Mouse (Mus musculus): ENCODE results near the gene Dcun1d3.

GRCm38 (mm10) chr7:119941569-119941968, 45.5 kb upstream of the Dcun1d3 start:
- TF ChIP-seq POLR2A (IDR thresholded peaks at IDR 0.05; ENCODE audit: extremely low read depth, insufficient read depth, low read length) (no peak), CTCF (IDR thresholded peaks at IDR 0.05; ENCODE audit: extremely low read depth, insufficient read depth, low read length) (no peak)

All from cortical plate, adult 2 months (tissue).